Mouse (Mus musculus): ENCODE measurements at regions not wholly inside any gene's neighbourhood (a gene's known extent, or its start where the extent isn't known, plus 50 kb on each side); places are given as distances from the start of the nearest gene placed in this dataset.

DNA sequence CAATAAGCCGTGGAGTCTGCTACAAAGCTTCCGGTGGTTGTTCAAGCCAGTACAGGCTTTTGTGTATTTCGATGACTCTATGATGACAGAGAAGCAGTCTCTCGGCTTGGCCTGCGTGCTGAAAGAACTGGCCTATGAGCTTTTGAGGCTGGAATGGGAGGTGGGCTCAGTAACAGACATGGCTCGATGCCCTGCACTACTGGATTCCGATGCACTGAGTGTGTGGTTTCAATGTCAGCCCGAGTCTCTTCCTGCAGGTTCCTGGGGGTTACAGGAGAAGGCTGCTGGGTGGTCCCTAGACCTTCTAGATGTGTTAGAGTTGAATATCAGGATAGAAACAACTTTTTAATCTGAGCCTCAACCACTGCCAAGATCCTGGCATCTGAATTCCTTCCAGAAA is 53.2 kb downstream of the Gm815 start:
- Histone ChIP-seq H3K4me3 (no peak overlapping the region), H3K9me3 (no peaks in the 10 kb centered on the region), H3K27me3 (replicated peaks; ENCODE audit: low read depth, poor library complexity, severe bottlenecking) (no peaks in the 10 kb centered on the region), H3K36me3 (replicated peaks) (no peaks in the 10 kb centered on the region), H3K4me1 (no peaks in the 10 kb centered on the region), H3K27ac (replicated peaks) (no peak overlapping the region)
- no peak for DNase-seq (ENCODE audit: low spot score)
- WGBS, result 83% methylated on average over 8 of the region's 8 CpGs

DNA sequence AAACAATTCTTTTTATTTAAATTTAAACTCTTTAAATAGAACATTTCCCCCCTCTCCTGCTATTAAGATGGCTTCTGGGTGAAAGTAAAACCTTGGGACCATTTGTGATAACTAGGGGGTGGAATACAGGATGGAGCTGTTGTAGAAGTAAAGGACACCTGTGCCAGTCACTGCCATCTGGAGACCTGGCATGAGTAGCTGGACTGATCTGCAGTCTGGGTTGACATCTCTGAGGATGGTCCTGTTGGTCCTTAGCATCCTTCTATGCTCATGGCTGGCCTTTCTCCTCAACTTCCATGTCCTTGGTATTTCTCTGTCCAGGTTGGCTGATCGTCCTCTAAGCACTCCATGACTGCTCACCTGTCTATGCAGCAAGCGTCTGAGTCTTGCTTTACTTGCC is 58.3 kb downstream of the Gm815 start:
- Histone ChIP-seq H3K27me3 (replicated peaks; ENCODE audit: low read depth, poor library complexity, severe bottlenecking) (no peaks in the 10 kb centered on the region), H3K4me3 (no peak overlapping the region), H3K36me3 (replicated peaks) (no peaks in the 10 kb centered on the region), H3K9me3 (no peaks in the 10 kb centered on the region), H3K4me1 (no peaks in the 10 kb centered on the region), H3K27ac (replicated peaks) (no peak overlapping the region)
- 89% methylated on average over 2 of the region's 2 CpGs for WGBS
- no peak for DNase-seq (ENCODE audit: low spot score)

DNA sequence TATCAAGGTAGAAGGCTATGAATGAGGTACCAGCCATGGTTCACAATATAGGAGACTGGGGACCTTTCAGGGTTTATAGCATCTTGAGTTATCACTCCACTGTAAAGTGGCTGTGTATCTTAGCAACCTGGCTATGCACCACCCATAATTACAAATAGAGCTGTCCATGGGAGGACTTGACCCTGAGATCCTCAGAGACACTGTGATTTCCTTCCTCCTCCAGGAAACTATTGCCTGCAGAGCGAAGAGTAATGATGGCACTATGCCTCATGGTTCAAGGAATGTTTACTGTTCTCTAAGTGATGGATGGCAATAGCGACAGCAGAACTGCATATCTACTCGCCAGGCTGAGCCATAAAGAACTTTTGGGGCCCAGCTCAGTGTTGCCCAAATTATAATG is 60.9 kb downstream of the Gm815 start:
- no peak overlapping the region for H3K27ac ChIP-seq (replicated peaks)
- no peaks in the 10 kb centered on the region for H3K4me1 ChIP-seq
- no peaks in the 10 kb centered on the region for H3K9me3 ChIP-seq
- DNase-seq (ENCODE audit: low spot score), result no peak
- no peaks in the 10 kb centered on the region for H3K27me3 ChIP-seq (replicated peaks; ENCODE audit: low read depth, poor library complexity, severe bottlenecking)
- WGBS, result 85% methylated on average over 3 of the region's 3 CpGs
- no peaks in the 10 kb centered on the region for H3K36me3 ChIP-seq (replicated peaks)
- no peak overlapping the region for H3K4me3 ChIP-seq

DNA sequence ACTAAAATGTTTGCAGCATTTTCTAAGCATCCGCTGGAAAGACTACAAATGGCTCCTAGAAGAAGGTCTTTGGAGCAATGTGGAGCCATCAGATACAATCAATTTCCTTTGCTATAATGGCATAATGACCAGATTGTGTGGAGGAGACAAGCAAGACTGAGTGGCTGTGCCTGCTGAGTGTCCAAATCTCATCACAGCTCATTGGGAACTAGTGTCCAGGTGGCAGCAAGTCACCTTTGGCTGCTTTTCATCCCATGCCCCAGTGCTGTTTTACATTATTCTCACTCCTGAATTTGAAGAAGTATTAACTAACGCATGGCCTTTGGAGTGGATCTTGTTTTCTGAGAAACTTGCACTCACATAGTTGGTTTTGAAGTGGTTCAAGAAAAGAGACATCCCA is 62.8 kb downstream of the Gm815 start:
- Histone ChIP-seq H3K4me1 (no peaks in the 10 kb centered on the region), H3K27ac (replicated peaks) (no peak overlapping the region), H3K27me3 (replicated peaks; ENCODE audit: low read depth, poor library complexity, severe bottlenecking) (no peaks in the 10 kb centered on the region), H3K4me3 (no peak overlapping the region), H3K36me3 (replicated peaks) (no peaks in the 10 kb centered on the region), H3K9me3 (no peaks in the 10 kb centered on the region)
- DNase-seq (ENCODE audit: low spot score), result no peak
- WGBS, result 93% methylated on average over 2 of the region's 2 CpGs

DNA sequence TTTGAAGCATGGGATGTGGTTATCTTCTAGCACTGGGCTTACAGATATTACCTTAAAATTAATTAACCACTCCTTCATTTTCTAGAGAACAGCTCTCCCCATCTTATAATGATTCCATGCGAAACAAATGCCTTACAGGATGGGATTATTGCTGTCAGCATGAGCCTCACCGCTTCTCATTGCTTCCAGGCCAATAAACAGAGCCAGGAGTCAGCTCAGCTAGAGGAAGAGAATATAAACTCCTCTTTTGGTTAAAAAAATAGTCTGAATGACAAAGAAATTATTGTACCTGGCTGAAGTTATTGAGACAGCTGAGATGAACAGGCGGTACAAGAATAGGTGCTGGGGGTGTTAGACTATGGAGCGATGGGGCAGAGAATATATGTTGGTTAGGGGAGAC is 63.5 kb downstream of the Gm815 start:
- no peaks in the 10 kb centered on the region for H3K27me3 ChIP-seq (replicated peaks; ENCODE audit: low read depth, poor library complexity, severe bottlenecking)
- no peaks in the 10 kb centered on the region for H3K4me1 ChIP-seq
- no peaks in the 10 kb centered on the region for H3K9me3 ChIP-seq
- 92% methylated on average over 4 of the region's 4 CpGs for WGBS
- no peaks in the 10 kb centered on the region for H3K36me3 ChIP-seq (replicated peaks)
- no peak overlapping the region for H3K27ac ChIP-seq (replicated peaks)
- no peak for DNase-seq (ENCODE audit: low spot score)
- H3K4me3 ChIP-seq, result no peak overlapping the region

DNA sequence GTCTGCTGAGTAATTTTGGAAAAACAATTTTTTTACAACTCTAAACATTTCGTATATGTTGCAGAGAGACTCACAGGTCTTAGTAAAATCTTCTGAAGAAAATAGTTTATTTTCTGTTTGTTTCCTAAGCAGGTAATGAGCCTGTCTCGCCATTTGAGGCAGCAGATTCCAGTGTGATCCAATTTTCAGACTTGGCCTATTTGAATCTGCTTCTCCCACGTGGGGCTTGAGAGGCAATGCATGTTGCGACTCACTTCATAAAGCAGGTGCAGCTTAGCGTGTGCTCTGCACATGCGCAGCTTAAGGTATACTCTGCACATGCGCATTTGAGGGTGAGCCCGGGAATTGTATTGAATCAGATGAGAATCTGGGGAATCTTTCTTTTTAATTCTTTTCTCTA is 67.7 kb downstream of the Gm815 start:
- WGBS, result 87% methylated on average over 8 of the region's 8 CpGs
- no peaks in the 10 kb centered on the region for H3K36me3 ChIP-seq (replicated peaks)
- H3K27me3 ChIP-seq (replicated peaks; ENCODE audit: low read depth, poor library complexity, severe bottlenecking), result no peaks in the 10 kb centered on the region
- DNase-seq (ENCODE audit: low spot score), result no peak
- H3K27ac ChIP-seq (replicated peaks), result no peak overlapping the region
- H3K4me1 ChIP-seq, result no peaks in the 10 kb centered on the region
- H3K9me3 ChIP-seq, result no peaks in the 10 kb centered on the region
- no peak overlapping the region for H3K4me3 ChIP-seq

DNA sequence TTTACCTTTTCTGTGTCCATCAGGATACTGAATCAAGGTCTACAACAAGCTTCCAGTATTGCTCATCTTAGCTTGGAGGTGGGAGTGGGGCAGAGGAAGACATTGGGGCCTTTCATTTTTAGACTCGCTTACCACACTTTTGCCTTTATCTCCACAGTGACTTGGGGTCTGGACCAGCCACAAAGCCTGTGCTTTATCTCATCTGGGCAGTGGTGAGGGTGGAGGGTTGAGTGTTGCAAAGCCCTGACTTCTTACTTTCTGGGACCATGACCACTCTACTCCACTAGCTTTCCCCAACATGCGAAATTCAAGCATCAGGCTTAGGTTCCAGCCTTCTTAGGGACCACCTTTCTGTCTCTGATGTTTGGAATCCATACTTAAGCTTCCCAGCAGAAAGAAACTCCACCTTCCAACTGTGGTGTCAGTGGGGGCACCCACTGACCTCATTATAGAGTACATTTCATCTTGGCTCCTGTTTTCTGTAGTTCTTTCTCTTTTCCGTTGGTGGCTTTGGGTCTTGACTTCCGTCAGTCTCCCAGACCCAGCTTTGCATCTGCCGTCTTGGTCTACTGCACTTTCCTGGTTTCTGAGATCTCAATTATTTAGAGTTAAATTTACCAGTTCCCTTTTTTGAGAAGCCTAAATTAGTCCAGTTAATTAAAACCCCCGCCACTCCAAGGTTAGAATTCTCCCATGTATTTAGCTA is 80.5 kb downstream of the Gm815 start:
- H3K27me3 ChIP-seq (replicated peaks; ENCODE audit: low read depth, poor library complexity, severe bottlenecking), result no peaks in the 10 kb centered on the region
- H3K4me1 ChIP-seq, result no peaks in the 10 kb centered on the region
- H3K36me3 ChIP-seq (replicated peaks), result no peaks in the 10 kb centered on the region
- no peak overlapping the region for H3K4me3 ChIP-seq
- DNase-seq (ENCODE audit: low spot score), result no peak
- 91% methylated on average over 6 of the region's 6 CpGs for WGBS
- no peak overlapping the region for H3K27ac ChIP-seq (replicated peaks)
- no peaks in the 10 kb centered on the region for H3K9me3 ChIP-seq

DNA sequence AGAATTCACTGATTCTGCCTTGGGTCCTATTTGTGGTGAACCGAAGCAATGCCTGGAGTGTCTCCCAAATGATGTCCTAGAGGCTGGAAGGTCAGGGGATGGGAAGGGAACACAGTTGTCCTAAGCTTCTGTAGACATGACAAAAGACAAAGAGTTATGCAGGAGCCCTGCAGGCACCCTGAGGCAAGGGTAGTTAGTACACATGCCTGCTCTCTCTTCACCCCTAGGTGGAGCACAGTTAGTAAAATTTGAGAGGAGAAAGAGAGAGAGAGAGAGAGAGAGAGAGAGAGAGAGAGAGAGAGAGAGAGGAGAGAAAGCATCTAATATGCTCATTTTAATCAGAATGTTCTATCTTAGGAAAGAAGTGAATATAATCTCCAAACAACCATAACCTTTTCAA is 87.4 kb downstream of the Gm815 start:
- H3K27ac ChIP-seq (replicated peaks), result no peak overlapping the region
- no peak for DNase-seq (ENCODE audit: low spot score)
- no peaks in the 10 kb centered on the region for H3K27me3 ChIP-seq (replicated peaks; ENCODE audit: low read depth, poor library complexity, severe bottlenecking)
- no peaks in the 10 kb centered on the region for H3K9me3 ChIP-seq
- no peak overlapping the region for H3K4me3 ChIP-seq
- peaks cover 15% of the 10 kb centered on the region for H3K4me1 ChIP-seq
- WGBS, result 55% methylated on average over 1 of the region's 1 CpGs
- no peaks in the 10 kb centered on the region for H3K36me3 ChIP-seq (replicated peaks)

DNA sequence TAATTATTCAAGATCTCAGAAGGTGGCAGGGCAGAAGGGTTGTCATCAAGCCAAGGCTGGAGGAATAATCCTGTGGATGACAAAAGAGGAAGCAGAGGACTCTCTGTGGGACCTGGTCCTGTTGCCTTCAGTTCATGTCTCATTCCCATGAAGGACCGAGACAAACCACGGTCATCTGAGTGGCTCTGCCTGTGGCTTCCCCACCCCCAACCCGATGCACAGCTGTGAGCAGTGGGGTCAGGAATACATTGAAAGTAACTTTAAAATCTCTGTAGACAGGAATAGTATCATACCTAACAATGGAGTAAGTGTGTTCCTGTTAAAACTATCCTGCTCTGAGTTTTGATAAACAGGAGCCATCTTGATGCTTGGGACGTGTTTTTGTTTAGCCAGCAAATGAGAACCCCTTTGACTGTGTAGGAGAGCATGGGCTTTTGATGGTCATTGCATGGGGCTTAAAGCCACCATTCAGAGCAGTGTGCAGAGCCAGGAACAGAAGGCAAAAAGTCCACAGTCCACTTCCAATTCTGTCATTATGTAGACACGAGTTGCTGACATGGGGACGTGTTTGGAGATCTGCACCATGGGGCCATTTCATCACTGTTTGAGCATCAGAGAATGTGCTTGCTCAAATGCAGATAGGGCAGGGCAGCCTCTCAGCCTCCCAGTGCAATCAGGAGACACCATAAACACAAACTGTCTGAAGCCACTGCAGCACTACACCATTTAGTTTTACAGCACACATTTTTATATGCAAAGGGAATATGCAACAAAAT is 88.3 kb downstream of the Gm815 start:
- Histone ChIP-seq H3K27me3 (replicated peaks; ENCODE audit: low read depth, poor library complexity, severe bottlenecking) (no peaks in the 10 kb centered on the region), H3K4me3 (no peak overlapping the region), H3K27ac (replicated peaks) (no peak overlapping the region), H3K36me3 (replicated peaks) (no peaks in the 10 kb centered on the region), H3K9me3 (no peaks in the 10 kb centered on the region), H3K4me1 (peaks cover 21% of the 10 kb centered on the region)
- WGBS, result 90% methylated on average over 6 of the region's 6 CpGs
- DNase-seq (ENCODE audit: low spot score), result no peak

DNA sequence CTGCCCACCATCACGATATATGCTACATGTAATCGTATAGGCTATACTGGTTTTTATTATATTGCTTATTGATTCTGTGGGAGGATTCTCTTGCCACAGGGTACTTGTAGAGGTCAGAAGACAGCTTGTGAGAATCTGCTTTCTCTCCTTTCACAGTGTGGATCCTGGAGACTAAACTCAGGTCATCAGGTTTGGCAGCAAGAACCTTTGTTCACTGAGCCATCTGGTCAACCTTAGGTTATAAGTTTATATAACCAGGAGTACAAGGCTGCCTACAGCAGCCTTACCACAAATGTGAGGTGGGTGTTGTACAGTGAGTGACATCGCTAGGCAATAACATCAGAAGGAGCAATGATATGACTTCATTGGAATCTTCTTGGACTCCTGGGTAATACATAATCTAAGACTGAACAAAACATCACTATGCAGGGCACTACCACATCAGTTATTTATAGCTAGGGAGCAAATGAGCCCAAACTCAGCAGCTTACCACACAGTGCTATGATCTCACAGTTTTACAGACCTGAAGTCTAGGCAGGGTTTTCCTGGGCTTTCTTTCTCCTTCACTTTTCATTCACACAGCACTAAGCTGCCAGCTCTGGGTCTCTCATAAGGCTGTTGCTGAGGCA is 89.0 kb downstream of the Gm815 start:
- Histone ChIP-seq H3K36me3 (replicated peaks) (no peaks in the 10 kb centered on the region), H3K4me1 (peaks cover 21% of the 10 kb centered on the region), H3K27ac (replicated peaks) (no peak overlapping the region), H3K4me3 (no peak overlapping the region), H3K27me3 (replicated peaks; ENCODE audit: low read depth, poor library complexity, severe bottlenecking) (no peaks in the 10 kb centered on the region), H3K9me3 (no peaks in the 10 kb centered on the region)
- WGBS, result 95% methylated on average over 3 of the region's 3 CpGs
- no peak for DNase-seq (ENCODE audit: low spot score)

DNA sequence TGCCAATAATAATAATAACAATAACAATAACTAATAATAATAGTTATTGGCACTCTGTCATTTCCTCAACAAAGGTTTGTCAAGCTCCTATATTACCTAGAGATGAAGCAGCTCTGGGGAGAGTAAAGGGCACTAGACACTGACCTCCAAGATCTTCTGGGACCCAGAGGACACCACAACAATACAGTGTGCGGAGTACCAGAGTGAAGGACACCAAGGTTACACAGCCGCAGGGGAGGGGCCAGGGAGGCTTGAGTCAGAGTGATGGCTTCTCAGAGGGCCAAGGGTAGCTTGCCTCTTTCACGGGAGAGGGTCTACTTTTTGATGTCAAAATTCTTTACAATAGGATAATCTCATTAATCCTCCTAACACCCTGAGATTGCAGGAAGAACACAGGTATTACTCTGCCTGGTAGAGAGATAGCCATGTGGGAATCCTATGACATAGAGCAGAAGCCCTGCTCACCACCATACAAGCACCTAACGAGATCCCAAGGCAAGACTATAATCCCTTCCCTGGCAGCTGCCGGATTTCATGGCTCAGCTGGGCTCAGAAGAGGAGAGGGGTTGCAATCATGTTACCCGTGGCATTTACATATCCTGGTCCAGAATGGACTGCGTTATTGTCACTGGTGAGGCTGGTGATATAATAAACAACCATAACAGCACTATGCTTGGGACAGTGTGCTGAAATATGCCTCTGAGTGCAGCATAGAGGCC is 91.1 kb downstream of the Gm815 start:
- no peak overlapping the region; the same call in 1 of the 2 replicates for H3K27ac ChIP-seq (replicated peaks)

DNA sequence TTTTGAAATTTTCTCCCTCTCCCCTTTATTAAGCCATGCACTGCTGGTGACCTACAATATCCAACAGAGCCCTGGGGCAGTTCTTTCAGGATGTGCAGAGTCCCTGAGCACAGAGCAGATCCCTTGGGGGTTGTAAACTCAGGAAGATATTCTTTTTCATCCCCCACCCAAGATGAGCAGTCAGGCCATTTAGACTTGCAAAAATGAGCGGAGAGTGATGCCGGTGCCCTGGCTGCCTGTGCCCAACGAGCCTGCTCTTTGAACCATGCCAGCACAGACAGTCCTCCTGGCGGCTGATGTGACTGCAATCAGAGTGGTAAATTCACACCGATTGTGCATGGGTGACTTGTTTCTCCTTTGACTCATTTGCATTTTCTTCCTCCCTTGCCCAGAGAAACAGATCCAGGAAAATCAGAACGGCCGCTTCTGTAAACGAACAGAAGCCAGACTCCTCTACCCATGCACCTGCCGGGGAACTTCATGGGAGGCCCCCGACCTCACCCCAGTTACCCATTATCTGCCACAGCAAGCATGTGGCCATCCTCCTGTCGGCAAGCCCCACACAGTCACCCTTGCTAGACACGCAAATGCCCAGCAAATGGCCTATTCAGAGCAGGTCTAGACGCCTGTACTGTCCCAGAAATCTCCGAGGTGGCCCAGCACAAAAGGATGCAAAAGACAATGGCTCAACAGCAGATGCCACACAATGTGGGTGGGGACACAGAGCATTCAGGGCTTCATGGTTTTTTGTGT is 92.4 kb downstream of the Gm815 start:
- DNase-seq (ENCODE audit: low spot score), result peak; percentile 13
- WGBS, result 59% methylated on average over 14 of the region's 14 CpGs
- H3K4me1 ChIP-seq, result peaks cover 21% of the 10 kb centered on the region
- H3K27ac ChIP-seq (replicated peaks), result peak overlapping the region; percentile 59; the same call in 1 of the 2 replicates
- H3K27me3 ChIP-seq (replicated peaks; ENCODE audit: low read depth, poor library complexity, severe bottlenecking), result no peaks in the 10 kb centered on the region
- no peaks in the 10 kb centered on the region for H3K9me3 ChIP-seq
- peak overlapping the region; percentile 16; the same call in 1 of the 2 replicates for H3K4me3 ChIP-seq
- no peaks in the 10 kb centered on the region for H3K36me3 ChIP-seq (replicated peaks)

More for the DNA sequence above, 91.1 kb downstream of the Gm815 start:
- Histone ChIP-seq H3K4me1 (peaks cover 21% of the 10 kb centered on the region), H3K36me3 (replicated peaks) (no peaks in the 10 kb centered on the region), H3K9me3 (no peaks in the 10 kb centered on the region), H3K27me3 (replicated peaks; ENCODE audit: low read depth, poor library complexity, severe bottlenecking) (no peaks in the 10 kb centered on the region), H3K4me3 (no peak overlapping the region)
- no peak for DNase-seq (ENCODE audit: low spot score)
- 64% methylated on average over 7 of the region's 7 CpGs for WGBS
